ENCODE assay signal across 9 mouse cellular contexts in genomic region chr8:70544200-70544687, GRCm38 (mm10). TPM values are rescaled to one million over a fixed set of nuclear protein-coding genes. Genes with fewer than 3 reads are reported as not detected.
DNase-seq lines count a peak whose midpoint lies in the region; ATAC-seq lines count a peak whose summit lies in the region.
"Had no signal": no experiment of that assay in that cellular context is flagged by ENCODE, and none has a peak within 500 bp of the region (broad histone marks: within the 10 kb centered on the region; RNA-seq: fewer than 3 reads in every experiment).

No protein-coding gene starts in this region.

- H3K27ac ChIP-seq in midbrain, embryonic 16.5 days (ENCODE audit: low read length): no peak overlapping the region

- H3K27me3 ChIP-seq in midbrain, embryonic 16.5 days (ENCODE audit: control insufficient read depth, insufficient read depth, low read depth, low read length): no peaks in the 10 kb centered on the region

- DNase-seq in ovary, adult 18-20 months (ENCODE audit: low spot score): peak; percentile 63
- DNase-seq in ovary, postnatal 10 days (ENCODE audit: low spot score): no peak
- DNase-seq in adrenal gland, adult 2 months: peak; percentile 92
- DNase-seq in heart, postnatal 36 days: peak; percentile 38 to 51
- peak; percentile 73 for DNase-seq in lung, postnatal 10 days
- no peak for DNase-seq in left cerebral cortex, postnatal 36 days (ENCODE audit: low spot score in 2 of 2)
- DNase-seq in cerebellum, adult 11 months: no peak

- H3K9ac ChIP-seq in midbrain, embryonic 16.5 days (ENCODE audit: low read depth, low read length): no peak overlapping the region

- intact Hi-C loops in heart, postnatal 36 days (cut with DNase I): no loop called here
- intact Hi-C loops in left cerebral cortex, postnatal 36 days (cut with DNase I): no loop called here

- ATAC-seq in midbrain, embryonic 16.5 days: no peak

- H3K4me1 ChIP-seq in midbrain, embryonic 16.5 days (ENCODE audit: control insufficient read depth, insufficient read depth, low read length): peaks cover 20% of the 10 kb centered on the region

- H3K4me2 ChIP-seq in midbrain, embryonic 16.5 days (ENCODE audit: low read length): no peak overlapping the region

- WGBS in midbrain, embryonic 16.5 days: 75% methylated on average over 6 of the region's 6 CpGs

- no peaks in the 10 kb centered on the region for H3K9me3 ChIP-seq in midbrain, embryonic 16.5 days (replicated peaks; ENCODE audit: control insufficient read depth, low read length, poor library complexity, severe bottlenecking)

- no peaks in the 10 kb centered on the region for H3K36me3 ChIP-seq in midbrain, embryonic 16.5 days (ENCODE audit: control insufficient read depth, insufficient read depth, low read length)

- no peak overlapping the region for H3K4me3 ChIP-seq in midbrain, embryonic 16.5 days (ENCODE audit: low read depth, low read length)
- H3K4me3 ChIP-seq: erythroblast, embryonic 14.5 days had no signal

RNA-seq across cellular contexts. Expression of gene Ell, which starts 5.0 kb away (rescaled TPM):
- 10 to 100 TPM; 26.1 to 29.6 TPM for total RNA-seq in adrenal gland, adult 2 months (2021)
- polyA plus RNA-seq in adrenal gland, adult 2 months (2012; rRNA removed): 31.1 and 36.1 TPM in 2 replicates
- total RNA-seq in heart, postnatal 36 days (2021): 10 to 100 TPM; 12.0 to 12.1 TPM
- total RNA-seq in left cerebral cortex, postnatal 36 days (2021): 10 to 100 TPM; 19.1 to 20.7 TPM
- polyA plus RNA-seq in midbrain, embryonic 16.5 days (2015; fragmentation: Nextera tagmentation; extraction: Ambion mirVana): 16.7 and 19.2 TPM in 2 replicates

RNA-seq across cellular contexts. Expression of gene Kxd1, which starts 16.5 kb away (rescaled TPM):
- total RNA-seq in adrenal gland, adult 2 months (2021): 10 to 100 TPM; 75.9 to 82.8 TPM
- polyA plus RNA-seq in adrenal gland, adult 2 months (2012; rRNA removed): 83.0 and 87.3 TPM in 2 replicates
- 10 to 100 TPM; 88.4 to 91.4 TPM for total RNA-seq in heart, postnatal 36 days (2021)
- total RNA-seq in left cerebral cortex, postnatal 36 days (2021): 10 to 100 TPM; 45.0 to 49.7 TPM
- 43.1 and 43.3 TPM in 2 replicates for polyA plus RNA-seq in midbrain, embryonic 16.5 days (2015; fragmentation: Nextera tagmentation; extraction: Ambion mirVana)

RNA-seq across cellular contexts. Expression of gene Fkbp8, which starts 16.7 kb away (rescaled TPM):
- 100 to 1,000 TPM; 269 to 287 TPM for total RNA-seq in adrenal gland, adult 2 months (2021)
- polyA plus RNA-seq in adrenal gland, adult 2 months (2012; rRNA removed): 602 and 610 TPM in 2 replicates
- 100 to 1,000 TPM; 133 to 138 TPM for total RNA-seq in heart, postnatal 36 days (2021)
- 100 to 1,000 TPM; 403 to 432 TPM for total RNA-seq in left cerebral cortex, postnatal 36 days (2021)
- 406 and 425 TPM in 2 replicates for polyA plus RNA-seq in midbrain, embryonic 16.5 days (2015; fragmentation: Nextera tagmentation; extraction: Ambion mirVana)

RNA-seq across cellular contexts. Expression of gene Uba52, which starts 33.6 kb away (rescaled TPM):
- 1,000 to 10,000 TPM; 1,627 to 1,685 TPM for total RNA-seq in adrenal gland, adult 2 months (2021)
- polyA plus RNA-seq in adrenal gland, adult 2 months (2012; rRNA removed): 619 and 1,322 TPM in 2 replicates
- total RNA-seq in heart, postnatal 36 days (2021): 1,000 to 10,000 TPM; 1,469 to 1,509 TPM
- 100 to 1,000 TPM; 828 to 997 TPM for total RNA-seq in left cerebral cortex, postnatal 36 days (2021)
- 584 and 621 TPM in 2 replicates for polyA plus RNA-seq in midbrain, embryonic 16.5 days (2015; fragmentation: Nextera tagmentation; extraction: Ambion mirVana)

RNA-seq across cellular contexts. Expression of gene Rex1bd, which starts 37.7 kb away (rescaled TPM):
- total RNA-seq in adrenal gland, adult 2 months (2021): 100 to 1,000 TPM; 148 to 164 TPM
- 327 and 373 TPM in 2 replicates for polyA plus RNA-seq in adrenal gland, adult 2 months (2012; rRNA removed)
- 100 to 1,000 TPM; 109 to 113 TPM for total RNA-seq in heart, postnatal 36 days (2021)
- 100 to 1,000 TPM; 106 to 108 TPM for total RNA-seq in left cerebral cortex, postnatal 36 days (2021)
- polyA plus RNA-seq in midbrain, embryonic 16.5 days (2015; fragmentation: Nextera tagmentation; extraction: Ambion mirVana): 163 and 185 TPM in 2 replicates

Comparison
In these comparisons a context has a peak if more than half of its experiments do, and no peak if none do; other contexts are left out.
1. DNase-seq: peak in ovary, adult 18-20 months (single experiment), adrenal gland, adult 2 months (single experiment), heart, postnatal 36 days (2 of 2) and lung, postnatal 10 days (single experiment); none in ovary, postnatal 10 days (single experiment), left cerebral cortex, postnatal 36 days (0 of 2) and cerebellum, adult 11 months (single experiment).